Mouse (Mus musculus) embryo, embryonic 9.5 days (tissue): ENCODE measurements around the gene Rif1.
"Not testable (repeated sequence)": the region's sequence is repeated elsewhere in the genome, so short reads cannot be mapped to it uniquely, and the experiment has no call there.

Experiments used
- DNase-seq: peaks from one replicate; pipeline ENCODE4 v3.0.0-alpha.2; 2017; ENCODE audit errors: extremely low spot score

Gene Rif1

DNA sequence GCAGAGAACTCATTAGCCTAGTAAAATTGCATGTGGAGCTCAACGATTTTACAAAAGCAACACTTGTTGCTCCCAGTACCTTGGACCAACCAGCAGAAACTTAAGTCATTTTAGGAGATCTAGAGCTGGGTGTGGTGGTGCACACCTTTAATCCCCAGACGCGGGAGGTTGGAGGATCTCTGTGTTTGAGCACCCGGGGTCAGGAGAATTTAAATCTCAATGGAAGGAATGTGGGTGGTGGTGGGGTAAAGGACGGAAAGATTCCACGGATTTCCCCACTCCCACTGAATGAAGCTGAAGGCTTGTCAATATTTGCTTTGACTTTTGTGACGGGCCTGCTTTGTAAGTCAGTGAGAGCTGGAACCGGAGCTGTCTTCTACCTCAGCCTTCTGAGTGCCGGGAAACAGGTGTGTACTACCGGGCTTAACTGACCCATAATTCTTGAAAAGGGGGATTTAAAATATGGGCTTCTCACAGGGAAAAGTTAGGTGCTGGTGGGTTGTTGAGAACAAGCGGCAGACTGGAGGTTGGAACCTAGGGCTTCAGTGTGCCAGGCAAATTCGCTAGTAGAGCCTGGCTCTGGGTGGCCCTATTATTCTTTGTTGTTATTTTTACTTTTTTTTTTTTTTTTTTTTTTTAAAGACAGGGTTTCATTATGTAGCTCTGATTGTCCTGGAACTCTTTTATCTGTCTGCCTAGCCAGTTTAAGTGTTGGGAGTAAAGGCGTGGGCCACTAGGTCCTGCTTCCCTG, 1.2 kb upstream of the Rif1 start:
- peak; percentile 14 for DNase-seq

DNA sequence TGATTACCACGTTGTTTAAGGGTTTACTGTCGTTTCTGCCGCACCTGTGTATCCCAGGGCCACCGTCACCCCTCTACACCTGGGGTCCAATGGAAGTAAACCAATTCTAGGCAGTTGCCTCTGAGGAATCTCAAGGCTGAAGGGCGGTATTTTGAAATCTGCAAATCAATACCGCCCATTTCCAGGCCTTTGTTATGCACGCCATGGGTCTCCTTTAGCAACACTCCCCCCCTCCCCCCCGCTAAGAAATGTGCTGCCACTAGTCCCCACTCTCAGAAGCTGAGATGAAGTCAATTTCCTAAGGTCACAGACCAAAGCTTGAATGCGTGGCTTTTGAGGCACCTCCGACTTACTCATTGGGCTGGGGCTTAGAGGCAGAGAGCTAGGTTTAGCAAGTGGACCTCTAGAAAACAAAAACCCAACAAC, 554 bp upstream of the Rif1 start:
- no peak for DNase-seq

DNA sequence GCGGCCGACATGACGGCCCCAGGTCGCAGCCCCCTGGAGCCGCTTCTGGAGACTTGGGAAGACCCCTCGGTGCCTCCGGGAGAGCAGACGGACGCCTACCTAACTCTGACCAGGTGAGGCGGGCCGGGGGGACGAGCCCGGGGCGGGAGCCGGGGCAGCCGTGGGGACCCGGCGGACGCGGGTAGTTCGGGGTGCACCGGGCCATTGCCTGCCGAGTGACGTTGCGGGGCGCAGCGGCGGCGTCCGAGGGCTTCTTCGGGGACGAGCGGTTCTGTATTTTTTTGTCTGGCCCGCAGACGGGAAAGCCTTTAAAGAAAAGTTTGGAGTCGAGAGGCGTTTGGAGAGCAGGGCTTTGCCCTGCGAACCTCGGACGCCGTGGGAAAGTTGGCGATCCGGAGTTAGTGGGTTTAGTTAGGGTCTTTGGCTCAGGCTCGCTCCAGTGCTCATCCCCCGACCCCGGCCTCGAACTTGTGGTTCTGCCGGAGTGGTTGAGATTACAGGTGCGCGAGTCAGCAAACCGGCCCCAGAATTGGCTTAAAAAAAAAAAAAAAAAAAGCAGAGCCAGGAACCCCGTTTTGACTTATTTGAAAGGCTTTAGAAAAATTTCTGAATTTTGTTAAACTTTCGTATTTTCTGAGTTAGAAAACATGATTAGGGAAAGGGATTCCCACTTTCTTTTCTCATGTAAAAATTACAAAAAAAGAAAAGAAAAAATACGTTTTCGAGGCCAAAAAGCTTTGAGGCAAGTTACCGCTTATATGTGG, 691 bp downstream of the Rif1 start:
- DNase-seq: peak; percentile 53

DNA sequence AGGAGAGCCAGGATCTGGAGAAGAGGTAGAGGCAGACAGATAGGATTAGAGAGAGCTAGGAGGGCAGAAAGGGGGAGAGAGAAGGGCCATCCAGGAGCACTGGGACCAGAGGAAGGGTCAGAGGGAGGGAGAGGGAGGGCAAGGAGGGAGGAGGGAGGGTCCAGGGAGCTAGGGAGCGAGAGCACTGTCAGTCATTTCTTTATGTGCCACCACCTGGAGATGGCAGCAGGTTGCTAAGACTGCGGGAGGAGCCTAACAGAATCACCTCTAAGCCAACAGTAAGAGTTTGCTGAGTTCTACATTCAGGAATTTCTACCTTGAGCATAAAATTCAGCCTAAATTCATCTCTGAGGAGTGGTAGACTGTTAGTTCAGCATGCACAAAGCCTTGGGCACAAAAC, 6.0 kb downstream of the Rif1 start:
- no peak for DNase-seq

DNA sequence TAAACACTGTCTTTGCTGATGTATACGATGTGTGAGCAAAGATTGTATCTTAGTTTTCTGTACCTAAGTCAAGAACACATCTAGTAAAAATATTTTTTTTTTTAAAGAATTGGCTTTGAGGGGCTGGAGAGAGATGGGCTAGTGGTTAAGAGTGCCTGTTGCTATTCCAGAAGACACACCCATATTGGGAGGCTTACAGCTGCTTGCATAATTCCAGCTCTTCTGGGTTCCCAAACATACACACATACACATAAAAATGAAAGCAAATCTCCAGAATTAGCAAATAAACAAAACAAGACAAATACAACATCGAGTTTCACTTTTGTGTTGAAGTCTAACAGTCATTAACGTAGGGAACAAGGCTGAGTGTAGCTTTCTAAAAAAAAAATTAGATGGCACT, 11.4 kb downstream of the Rif1 start:
- DNase-seq: no peak

DNA sequence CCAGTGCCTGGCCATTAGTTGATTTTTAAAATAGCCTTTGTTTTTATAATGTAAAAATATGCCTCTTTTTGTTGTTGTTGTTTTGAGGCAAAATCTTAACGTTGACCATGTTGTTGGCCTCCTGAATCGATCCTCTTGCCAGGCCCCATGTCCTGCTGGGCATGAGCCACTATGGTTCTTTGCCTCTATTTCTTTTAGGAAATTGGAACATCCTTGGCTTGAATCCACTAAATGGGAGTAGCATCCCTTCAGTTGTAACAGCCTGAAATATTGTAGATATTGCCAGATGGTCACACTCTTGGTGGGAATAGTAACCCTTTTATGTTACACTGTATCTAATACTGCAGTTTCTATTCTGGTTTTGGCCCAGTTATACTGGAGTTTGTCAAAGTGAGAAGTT, 11.9 kb downstream of the Rif1 start:
- DNase-seq: no peak

DNA sequence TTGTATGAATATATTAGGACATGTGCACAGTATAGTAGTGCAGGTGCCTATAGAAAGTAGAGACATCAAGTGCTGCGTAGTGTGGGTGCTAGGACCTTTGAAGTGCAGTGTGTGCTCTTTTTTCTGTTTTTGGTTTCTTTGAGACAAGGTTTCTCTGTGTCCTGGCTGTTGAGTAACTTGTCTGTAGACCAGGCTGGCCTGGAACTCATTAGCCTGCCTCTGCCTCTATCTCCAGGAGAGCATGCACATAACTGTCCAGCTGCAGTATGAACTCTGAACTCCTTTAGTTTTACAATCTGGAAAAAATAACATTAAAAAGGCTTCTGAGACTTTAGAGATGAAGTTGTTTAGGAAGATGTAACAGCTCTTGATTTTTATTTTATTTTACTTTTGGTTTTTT, 41.5 kb downstream of the Rif1 start:
- peak; percentile 8 for DNase-seq

DNA sequence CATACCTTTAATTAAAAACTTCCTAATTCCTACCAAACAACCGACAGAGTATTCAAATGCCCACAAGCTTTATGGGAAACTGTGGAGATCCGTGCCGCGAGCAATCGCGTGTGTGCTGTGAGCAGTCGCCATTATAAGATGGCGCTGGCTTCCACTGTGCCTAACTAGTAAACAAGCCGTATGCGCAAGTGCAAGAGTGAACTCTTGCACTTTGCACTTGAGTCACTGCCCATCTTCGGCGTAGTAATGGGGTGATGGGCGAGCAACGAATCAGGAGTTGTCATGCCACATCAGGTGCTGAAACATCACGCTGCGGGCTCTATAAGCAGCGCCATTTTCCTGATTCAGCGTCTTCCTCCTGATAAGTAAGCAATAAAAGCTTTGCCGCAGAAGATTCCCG, 58.7 kb downstream of the Rif1 start:
- DNase-seq: not testable (repeated sequence)

DNA sequence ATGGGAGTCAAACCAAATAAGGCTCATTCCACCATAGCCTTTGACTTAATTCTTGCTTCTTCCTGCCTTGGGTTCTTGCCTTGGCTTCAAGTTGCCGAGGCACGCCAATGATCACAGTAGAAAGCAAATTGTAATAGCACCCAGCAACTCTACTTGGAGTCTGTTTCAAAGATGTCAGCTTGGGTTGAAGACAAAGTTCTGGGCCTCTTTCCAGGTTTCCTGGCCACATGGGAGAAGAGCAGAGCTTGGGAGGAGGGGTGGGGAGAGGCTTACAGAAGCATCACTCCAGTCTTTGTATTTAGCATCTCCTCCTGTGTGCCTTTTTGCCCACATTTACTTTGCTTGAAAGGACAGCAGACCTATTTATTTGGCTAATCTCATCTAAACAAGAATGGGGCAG, 60.7 kb downstream of the Rif1 start:
- DNase-seq: no peak

DNA sequence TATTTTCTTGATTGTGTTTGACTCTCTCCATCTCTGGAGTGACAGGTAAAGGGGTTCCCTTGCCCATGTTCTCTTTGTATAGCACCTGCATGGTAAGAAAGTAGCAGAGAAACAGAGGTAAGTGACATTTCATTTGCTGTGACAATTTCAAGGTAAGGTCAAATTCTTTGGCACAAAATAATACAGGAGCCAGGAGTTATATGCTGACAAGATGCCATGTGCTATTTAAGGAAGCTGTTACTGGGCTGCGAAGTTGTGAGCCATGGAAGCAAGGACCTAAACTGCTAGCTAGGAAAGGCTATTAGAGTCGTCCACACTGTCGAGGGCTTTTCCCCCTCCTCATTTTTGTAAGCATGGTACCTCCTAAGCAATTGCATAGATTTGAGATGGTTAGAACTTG, 80.4 kb downstream of the Rif1 start:
- DNase-seq: no peak

DNA sequence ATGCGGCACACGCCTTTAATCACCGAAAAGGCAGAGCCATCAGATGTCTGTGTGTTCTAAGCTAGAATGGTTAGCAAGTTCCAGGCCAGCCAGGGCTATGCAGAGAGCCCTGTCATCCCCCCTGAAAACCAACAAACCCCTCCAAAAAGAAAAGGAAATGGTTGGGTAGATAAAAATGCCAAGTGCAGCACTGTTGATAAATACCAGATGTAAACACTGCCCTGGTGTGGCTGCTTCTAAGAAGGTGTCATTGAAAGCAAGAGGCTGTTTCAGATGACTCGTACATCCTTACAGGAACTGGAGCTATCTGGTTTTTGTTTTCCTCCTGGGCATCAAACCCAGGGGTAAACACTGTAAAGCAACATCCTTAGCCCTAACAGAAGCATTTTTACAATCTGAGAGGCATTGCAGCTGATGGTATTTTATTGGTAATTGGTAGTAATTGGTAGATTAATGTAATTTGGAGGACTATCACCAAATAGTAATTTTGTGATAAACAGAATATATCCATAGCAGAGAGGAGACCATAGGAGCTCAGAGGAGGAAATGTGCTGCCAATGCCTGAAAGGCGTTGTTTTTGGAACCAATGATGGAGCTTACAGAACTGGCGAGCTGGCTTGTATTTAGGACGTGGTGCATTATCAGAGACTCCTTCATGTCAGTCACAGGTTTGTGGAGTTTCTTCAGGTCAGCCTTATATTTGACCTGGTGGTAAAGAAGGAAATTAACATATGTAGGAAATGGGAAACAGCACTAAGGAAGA, 96.8 kb downstream of the Rif1 start:
- DNase-seq: no peak
